Mouse (Mus musculus) left cerebral cortex, postnatal 25 days (tissue): ENCODE data around the gene Tbc1d24. TPM values are rescaled to one million over a fixed set of nuclear protein-coding genes. Genes with fewer than 3 reads are reported as not detected.
"Not testable (repeated sequence)": the region's sequence is repeated elsewhere in the genome, so short reads cannot be mapped to it uniquely, and the experiment has no call there.

Experiments used
- DNase-seq, 2 experiments: peaks; one replicate each; pipeline ENCODE4 v3.0.0; 2022; ENCODE audit warnings: low spot score in 2 of 2, mixed read lengths in 1 of 2
- intact Hi-C: fragments of 180-260 bp; cut with DNase I; formaldehyde crosslinking; loops from one replicate; pipeline ENCODE4 v1.15.1; 2025
- total RNA-seq, 2 experiments: library from RNA; stranded (reverse); gene quantifications; 2 replicates each; pipeline ENCODE4 v1.2.3; 2021

The Tbc1d24 gene
- total RNA-seq, 2 experiments from 2014 or later, result 63.7 to 68.9 TPM

DNA sequence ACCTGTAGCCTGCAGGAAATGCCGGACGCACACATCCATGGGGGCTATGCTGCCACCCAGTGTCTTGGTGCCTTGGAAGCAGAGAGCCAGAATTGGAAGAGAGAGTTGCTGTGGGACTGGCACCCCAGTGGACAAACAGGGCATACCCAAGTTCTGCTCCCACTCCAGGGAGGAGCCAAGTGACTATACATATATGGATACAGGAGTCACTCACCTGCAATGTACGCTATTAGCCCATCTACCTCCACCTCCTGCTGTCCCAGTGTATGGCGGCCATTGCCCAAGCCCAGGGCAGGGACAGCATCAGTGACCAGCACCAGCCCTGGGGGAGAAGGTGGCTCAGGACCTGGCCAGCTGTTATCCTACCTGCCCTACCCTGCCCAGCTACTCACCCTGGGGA, 47.8 kb downstream of the Tbc1d24 start:
- intact Hi-C loops, result no loop called here
- no peak for DNase-seq

DNA sequence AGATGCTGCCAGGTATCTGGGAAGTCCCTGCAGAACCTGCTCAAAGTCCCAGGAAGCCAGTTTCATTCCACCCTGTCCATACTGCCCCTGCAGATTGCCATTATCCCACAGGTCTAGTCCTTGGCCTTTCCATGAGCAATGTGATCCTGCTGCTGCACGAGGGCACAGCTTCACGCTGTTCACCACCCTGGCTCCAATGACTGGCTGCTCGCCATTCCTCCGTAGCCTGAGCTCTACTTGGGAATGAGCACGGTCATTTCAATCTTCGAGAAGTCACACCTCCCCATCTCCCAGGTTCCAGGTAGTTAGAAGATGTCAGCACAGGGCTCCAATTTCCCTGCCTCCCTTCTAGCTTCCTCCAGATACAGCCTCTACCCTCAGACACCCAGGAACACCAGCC, 48.2 kb downstream of the Tbc1d24 start:
- DNase-seq, result no peak
- intact Hi-C loops, result no loop called here

DNA sequence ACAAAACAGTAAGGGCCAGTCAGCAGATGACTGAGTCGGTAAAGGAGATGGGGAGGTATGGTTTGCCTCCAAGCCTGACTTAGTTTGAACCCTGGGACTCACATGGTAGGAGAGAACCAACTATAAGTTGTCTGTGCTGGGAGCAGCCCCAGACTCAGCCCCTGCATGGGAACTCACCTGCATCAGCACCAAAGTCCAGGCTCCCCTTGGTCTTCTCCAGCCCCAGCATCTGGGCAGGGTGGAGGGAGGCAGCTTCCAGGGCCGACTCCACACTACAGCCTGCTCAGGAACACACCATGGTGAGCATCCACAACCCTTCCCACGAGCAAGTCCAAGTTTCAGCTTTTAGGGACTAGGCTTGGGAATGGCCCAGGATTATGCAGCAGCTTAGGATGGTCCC, 49.0 kb downstream of the Tbc1d24 start:
- intact Hi-C loops, result no loop called here
- no peak for DNase-seq

DNA sequence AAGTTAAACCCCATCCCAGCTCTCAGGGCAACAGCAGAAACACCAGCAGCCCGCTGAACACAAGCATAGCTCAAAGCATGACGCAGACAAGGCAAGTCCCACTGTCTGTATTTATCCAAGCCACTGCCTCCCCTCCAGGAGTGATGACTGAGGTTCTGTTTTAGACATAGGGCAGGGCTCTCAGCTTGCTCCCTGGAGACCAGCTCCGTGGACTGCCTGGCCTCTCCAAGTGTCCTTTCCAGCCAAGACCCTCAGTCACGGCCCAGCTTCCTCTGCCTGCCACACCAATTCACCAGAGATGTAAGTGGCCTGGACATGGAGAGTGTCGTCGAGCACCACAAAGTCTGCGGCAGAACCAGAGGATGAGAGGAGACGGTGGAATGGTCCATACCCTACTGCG, 49.6 kb downstream of the Tbc1d24 start:
- intact Hi-C loops, result no loop called here
- DNase-seq, result no peak

DNA sequence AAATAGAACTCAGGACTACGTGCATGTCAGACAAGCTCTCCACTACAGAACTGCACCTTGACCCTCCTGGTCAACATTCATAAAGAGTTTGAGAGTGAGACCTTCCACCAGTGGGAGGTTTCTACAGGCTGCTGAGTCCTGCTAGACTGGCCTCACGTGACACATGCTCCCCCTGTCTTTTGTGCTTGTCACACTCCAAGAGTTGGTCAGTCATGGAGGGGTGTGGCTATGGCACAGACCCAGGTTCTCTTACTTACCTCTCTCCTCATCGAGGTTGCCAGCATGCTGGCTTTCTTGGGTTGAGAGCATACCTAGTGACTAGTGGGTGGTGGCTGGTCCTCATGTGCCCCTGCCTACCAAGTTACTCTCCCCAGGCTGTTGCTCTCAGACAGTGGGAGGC, 50.9 kb downstream of the Tbc1d24 start:
- intact Hi-C loops, result loop anchor here (5.0 kb wide), 1 partner anchor 238 kb away; no protein-coding TSS in a partner anchor
- DNase-seq, result no peak

DNA sequence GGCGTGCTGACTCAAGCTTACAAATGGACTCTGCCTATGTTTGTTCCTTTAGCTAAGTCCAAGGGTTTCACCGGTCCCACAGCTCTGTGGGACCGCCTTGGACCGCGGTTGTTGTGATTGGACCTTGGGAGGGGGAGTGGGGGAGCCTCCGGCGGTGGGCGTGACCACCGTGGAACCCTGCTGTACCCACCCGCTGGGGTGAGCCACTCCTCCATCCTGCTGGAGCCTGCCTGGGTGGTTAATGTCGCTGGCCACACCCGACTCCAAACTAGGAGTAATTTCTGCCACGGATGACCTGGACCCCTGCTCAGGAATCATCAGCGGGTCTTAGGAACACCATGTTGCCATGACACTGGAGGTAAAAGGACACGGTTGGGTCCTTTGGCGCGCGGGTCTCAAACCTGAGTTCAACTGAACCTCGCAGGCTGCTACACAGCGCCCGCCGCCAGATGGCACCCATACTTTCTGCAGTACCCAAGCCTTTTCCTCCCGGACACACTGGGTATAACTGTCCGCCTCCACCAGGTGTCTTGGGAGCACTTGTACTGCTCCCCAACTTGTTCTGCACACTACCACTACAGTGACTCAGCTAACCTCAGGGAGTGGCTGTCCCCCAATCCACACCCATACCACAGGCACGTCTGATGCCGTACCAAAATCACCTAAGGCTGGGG, 53.3 kb downstream of the Tbc1d24 start:
- intact Hi-C loops, result loop anchor here (5.0 kb wide), 1 partner anchor 240 kb away; no protein-coding TSS in a partner anchor

DNA sequence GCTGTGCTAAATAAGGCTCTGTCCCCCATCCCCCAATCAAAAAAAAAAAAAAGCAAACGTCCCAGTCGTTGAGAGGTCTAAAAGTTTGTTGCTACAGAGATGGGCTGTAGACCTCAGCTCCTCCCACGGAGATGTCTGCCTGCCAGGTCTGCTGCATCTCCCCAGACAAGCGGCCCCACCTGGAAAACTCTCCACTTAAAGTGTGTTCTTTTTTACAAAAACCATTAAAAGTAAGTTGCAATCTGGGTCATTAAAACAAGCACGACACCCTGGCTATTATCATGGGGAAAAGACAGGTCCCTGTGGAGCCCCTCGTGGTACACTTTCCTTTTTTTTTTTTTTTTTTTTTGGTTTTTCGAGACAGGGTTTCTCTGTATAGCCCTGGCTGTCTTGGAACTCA, 54.0 kb downstream of the Tbc1d24 start:
- intact Hi-C loops, result loop anchor here (5.0 kb wide), 1 partner anchor 241 kb away; no protein-coding TSS in a partner anchor
- no peak for DNase-seq

More for the DNA sequence above, 53.3 kb downstream of the Tbc1d24 start:
- peak; percentile 74 to 82 for DNase-seq

DNA sequence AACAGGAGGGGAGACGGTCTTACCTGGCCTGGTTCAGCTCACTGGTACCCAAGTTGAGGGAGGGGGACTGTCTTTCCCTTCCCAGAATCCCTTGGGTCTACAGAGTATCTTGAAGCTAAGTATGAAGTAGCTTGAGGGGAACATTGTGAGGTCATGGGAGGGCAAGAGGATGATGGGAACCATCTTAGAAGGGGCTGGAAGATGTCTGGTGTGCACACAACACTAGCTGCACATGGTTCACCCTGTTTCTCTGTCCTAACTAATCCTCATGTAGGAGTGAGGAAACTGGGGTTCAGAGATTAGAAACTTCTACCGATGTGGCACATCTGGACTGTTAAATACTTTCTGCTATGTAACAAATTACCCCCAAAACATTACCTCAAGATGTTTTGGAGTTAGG, 54.5 kb downstream of the Tbc1d24 start, which contains the start of gene Pdpk1:
Gene Pdpk1 (minus strand): TSS at position 101 of the 400 bp plus-strand sequence.
- no peak for DNase-seq
- intact Hi-C loops, result loop anchor here (5.0 kb wide), 1 partner anchor 241 kb away; no protein-coding TSS in a partner anchor

DNA sequence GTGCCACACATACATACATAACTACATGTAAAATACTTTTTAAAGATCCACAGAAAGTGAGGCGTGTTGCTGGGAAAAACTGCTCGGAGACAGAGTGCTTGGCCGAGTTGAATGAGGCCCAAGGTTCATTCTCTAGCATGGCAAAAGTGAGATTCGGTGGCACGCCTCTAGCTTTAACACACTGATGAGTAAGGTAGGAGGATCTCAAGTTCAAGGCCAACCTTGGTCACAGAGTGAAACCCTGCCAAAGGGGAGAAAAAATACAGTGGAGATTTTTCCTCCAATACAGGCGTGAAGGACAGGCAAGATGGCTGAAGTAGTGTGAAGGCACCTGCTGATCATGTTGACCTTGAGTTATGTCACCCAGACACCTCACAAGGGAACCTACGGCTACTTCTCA, 55.9 kb downstream of the Tbc1d24 start:
- intact Hi-C loops, result no loop called here
- no peak for DNase-seq

DNA sequence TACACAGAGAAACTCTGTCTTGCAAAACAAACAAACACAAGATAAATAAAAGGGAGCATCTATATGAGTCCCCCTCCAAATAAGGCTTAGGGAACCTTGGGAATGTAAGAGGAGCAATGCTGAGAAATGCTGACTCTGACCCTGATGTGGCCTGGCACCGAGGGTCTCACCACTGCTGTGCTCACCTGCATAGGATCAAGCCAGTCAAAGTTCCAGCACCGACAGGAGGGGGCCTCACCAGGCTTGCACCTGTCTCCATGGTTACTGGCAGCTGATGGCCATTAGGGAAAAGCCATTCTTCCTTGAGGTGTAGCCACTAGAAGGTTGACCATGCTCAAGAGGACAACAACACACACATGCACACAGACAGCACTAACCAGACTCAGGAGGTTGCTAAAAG, 62.5 kb downstream of the Tbc1d24 start:
- intact Hi-C loops, result no loop called here
- no peak for DNase-seq

DNA sequence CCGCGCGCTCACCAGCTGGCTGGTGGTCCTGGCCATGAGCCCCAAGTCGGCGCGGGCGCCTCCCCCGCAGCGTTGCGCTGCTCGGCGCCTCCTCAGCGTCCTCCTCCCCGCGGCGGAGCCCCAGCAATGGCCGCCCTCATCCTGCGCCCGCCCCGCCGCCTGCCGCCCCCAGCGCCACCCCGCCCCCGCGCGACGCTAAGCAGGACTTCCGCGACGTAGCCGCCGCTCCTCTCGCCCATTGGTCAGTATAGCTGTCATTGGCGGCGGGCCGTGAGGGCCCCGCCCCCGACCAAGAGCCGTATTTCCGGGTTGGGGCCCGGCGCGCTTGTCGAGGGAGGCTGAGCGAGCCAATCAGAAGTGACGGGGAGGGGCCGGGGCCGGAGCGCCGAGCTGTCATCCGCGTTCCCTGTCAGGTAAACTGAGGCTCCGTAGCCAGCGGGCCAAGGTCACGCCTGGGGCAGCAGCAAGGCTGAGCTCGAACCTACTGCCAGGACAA, 63.9 kb downstream of the Tbc1d24 start:
- intact Hi-C loops, result no loop called here
- DNase-seq, result peak; percentile 97 to 98

DNA sequence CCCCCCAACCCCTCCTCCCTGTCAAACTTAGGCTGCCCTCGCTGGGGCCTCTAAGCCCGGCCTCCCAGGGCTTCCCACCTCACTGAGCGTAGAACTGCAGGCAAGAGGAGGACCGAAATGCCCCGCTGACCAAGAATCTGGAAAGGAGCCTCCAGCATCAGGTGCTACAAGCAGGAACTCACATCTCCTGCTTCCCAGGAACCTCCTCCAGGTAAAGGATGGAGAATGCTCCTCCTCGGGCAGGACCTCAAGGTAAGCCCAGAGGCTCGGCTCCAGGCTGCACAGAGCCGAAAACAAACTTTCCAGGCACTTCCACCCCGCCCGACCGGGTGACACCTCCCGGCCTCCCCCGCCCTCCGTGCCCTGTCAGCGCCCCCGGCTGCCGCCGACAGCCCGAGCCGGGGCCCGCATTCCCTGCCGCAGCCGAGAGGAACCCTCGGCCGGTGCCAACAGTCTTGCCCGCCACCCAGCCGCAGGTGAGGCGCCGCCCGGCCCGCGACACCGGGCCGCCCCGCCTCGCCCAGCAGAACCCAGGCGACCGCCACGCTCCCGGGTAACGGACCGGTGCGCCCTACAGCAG, 64.4 kb downstream of the Tbc1d24 start:
- intact Hi-C loops, result no loop called here
- peak in 1 of 2 experiments; percentile 14 for DNase-seq

DNA sequence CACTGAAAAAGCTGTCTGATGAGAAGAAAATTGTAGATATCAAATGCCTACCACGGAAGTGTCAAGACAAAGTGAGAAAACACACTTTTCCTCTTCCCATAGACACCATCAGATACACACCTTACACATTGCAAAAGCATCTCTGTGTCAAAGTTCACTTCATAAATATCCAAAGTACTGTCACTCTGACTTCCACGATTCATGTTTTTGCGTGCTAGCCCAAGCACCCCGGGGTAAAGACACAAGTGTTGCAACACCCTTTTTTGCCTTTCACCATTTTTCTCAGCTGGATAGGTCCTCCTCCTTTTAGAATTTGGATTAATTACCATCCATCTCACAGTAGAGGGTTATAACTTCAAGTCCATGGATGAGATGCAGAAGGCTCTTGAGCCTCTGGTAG, 65.4 kb downstream of the Tbc1d24 start:
- intact Hi-C loops, result no loop called here
- no peak for DNase-seq

DNA sequence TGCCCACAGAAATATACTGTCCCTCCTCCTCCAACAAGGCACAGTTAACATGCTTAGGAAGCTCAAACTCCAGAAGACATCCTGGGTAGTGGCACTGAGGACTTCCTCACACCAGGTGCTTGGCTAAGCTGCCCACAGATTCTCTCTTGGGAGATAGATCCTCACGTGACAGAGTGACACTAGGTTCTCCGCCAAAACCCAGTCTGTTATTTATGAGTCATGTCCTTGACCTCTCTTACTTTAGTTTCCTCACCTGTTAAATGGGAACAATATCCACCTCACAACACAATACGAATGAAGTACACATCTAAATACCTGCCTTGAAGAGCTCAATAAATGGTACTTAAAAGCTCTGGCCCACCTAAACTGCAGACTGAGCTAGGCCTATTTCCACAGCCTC, 66.1 kb downstream of the Tbc1d24 start:
- intact Hi-C loops, result no loop called here
- DNase-seq, result no peak

DNA sequence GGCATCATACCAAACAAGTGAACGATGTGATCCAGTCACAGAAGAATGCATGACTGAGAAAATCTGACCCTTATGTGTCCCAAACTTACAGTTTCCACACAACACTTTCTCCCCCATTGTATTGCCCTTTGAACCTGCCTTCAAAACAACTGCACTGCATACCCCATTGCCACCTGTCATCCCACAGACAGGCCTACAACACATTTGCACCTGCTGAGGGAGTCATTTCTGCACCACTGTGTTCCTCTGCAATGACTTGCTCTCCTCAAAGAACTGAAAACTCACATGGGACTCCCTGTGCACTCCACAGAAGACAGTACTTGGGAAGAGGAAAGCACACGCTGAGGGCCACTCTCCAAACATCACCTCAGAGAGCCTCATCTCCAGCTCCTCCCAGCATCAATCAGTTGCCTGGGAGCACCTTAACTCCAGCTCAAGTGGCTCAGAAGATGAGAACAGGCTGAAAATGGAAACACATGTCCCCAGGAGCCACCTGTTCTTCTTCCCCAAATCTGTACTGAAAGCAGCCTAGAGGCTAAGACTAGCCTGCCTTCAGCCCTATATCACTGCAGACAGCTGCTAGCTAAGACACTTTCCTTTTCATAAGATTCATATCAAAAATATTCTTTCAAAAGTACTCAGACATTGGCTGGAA, 68.0 kb downstream of the Tbc1d24 start:
- DNase-seq, result no peak
- intact Hi-C loops, result no loop called here

DNA sequence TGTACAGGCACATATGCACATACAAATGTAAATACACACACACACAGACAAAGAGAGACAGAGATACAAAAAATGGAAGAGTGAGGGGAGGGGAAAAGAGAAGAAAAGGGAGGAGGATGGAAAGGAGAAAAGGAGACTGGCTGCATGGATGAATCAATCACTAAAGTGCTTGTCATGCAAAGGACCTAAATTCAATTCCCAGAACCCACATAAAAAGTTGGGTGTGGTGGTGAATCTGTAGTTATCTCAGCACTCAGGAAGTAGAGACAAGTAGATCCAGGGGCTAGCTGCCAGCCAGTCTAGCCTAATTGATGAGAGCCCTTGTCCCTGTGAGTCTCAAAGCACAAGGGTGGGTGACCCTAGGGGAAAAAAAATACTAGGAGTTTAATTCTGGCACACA, 71.3 kb downstream of the Tbc1d24 start:
- intact Hi-C loops, result no loop called here
- no peak for DNase-seq

DNA sequence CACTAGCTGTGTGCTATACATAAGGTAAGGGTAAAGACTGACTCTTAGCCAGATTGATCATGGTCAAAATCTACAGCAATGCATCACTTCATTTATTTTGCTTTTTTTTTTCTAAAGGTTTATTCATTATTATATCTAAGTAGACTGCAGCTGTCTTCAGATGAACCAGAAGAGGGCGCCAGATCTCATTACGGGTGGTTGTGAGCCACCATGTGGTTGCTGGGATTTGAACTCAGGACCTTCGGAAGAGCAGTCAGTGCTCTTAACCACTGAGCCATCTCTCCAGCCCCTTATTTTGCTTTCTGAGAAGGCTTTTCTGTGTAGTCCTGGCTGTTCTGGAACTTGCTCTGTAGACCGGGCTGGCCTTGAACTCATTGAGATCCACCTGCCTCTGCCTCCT, 72.4 kb downstream of the Tbc1d24 start:
- DNase-seq, intact Hi-C loops: not testable (repeated sequence)

DNA sequence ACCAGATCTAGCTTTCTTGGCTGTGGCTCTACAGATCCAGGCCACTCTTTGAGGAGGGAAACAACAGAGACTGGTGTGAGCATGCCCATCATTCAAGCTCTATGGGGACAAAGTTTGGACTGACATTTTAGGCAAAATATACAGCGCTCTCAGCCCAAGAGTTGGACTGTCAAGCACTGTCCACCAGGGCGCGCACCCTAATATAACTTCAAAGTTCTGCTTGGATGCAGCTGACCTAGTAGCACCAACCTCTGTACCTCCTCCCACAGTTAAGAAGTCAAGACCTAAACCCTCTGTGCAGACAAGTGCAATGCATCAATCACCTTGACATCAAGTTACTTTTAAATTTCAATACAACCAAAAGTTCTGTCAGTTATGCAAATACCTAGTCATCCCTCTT, 73.8 kb downstream of the Tbc1d24 start:
- intact Hi-C loops, result no loop called here
- no peak for DNase-seq

DNA sequence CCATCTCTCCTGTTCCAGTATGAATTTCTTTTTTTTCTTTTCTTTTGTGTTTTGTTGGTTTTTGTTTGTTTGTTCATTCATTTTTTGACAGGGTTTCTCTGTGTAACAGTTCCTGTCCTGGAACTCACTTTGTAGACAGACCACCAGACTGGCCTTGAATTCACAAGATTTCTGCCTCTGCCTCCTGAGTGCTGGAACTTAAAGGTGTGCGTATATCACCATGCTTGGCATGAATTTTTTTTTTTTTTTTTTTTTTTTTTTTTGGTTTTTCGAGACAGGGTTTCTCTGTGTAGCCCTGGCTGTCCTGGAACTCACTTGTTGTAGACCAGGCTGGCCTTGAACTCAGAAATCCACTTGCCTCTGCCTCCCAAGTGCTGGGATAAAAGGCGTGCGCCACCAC, 76.1 kb downstream of the Tbc1d24 start:
- DNase-seq, intact Hi-C loops: not testable (repeated sequence)

DNA sequence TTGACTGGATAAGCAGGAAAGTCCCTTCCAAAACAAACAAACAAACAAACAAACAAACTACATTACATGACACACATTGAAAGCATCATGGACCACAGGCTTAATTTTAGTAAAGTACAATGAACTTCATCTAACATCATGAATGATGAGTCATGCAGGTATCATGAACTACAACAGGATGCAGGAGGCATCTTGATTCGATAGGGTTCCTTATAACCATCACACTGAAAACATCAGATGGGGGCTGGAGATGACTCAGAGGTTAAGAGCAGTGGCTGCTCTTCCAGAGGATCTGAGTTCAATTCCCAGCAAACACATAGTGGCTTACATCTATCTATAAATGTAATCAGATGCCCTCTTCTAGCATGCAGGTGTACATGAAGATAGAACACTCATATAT, 77.8 kb downstream of the Tbc1d24 start:
- intact Hi-C loops, result no loop called here
- DNase-seq, result no peak

DNA sequence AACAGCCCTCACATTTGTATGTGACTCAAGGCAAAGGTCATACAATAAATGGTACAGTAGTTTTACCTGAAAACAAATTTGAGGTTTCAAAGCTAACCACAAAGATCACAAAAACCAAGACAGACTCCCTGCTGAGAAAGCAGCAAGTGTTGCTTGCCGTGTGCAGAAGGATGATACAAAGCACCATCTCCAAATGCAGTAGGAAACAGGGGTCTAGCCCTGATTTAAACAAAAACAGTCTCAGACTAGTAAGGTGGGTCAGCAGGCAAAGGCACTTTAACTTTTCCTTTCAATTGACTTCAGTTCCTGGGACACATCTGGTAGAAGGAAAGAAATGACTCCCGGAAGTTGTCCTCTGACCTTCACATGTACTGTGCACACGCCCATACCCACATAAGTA, 78.6 kb downstream of the Tbc1d24 start:
- DNase-seq, result no peak
- intact Hi-C loops, result no loop called here
